Mouse (Mus musculus): Measurements from ENCODE around the gene Gm20503. TPM values are rescaled to one million over a fixed set of nuclear protein-coding genes. Genes with fewer than 3 reads are reported as not detected.

Gene Gm20503
- 1 to 10 TPM in 1 of 2 experiments, not detected in 1; 1.9 TPM for total RNA-seq (2021)
- long read RNA-seq, experiment 1, result 0 reads
- long read RNA-seq, experiment 2, partial matches to known transcripts, result 1 of 2 reads
- long read RNA-seq, experiment 2, other reads (novel, unspliced or antisense), result 1 of 2 reads

GRCm38 (mm10) chr4:59002948-59003805, at the start of gene Gm20503:
Gm20503 (plus strand) TSS chr4:59003210.
- H3K27ac ChIP-seq, result peak within 1 kb of the TSS; percentile 90
- H3K4me3 ChIP-seq, result peak within 1 kb of the TSS; percentile 93
- intact Hi-C loops (cut with DNase I), result loop anchor here (2.0 to 5.0 kb wide), 2 partner anchors 34 to 90 kb away; partner anchors contain the start of genes Ecpas and Gng10
- no peak for TF ChIP-seq CTCF (IDR thresholded peaks at IDR 0.05)
- DNase-seq (ENCODE audit: extremely low spot score in 1 of 2, low spot score in 2 of 2), result peak; percentile 93 to 94

GRCm38 (mm10) chr4:58961719-58962118, 41.3 kb upstream of the Gm20503 start:
- DNase-seq (ENCODE audit: extremely low spot score in 1 of 2, low spot score in 2 of 2), result no peak
- H3K4me3 ChIP-seq, result no peak overlapping the region
- intact Hi-C loops (cut with DNase I), result no loop called here
- no peak overlapping the region for H3K27ac ChIP-seq
- TF ChIP-seq CTCF (IDR thresholded peaks at IDR 0.05), result no peak

- DNase-seq (ENCODE audit: extremely low spot score in 1 of 2, low spot score in 2 of 2), result no peak
- intact Hi-C loops (cut with DNase I), result no loop called here
- Histone ChIP-seq H3K4me3 (no peak overlapping the region), H3K27ac (no peak overlapping the region)
- TF ChIP-seq CTCF (IDR thresholded peaks at IDR 0.05), result no peak
Measured at GRCm38 (mm10) chr4:58963271-58963670, 39.7 kb upstream of the Gm20503 start.

- no peak for DNase-seq (ENCODE audit: extremely low spot score in 1 of 2, low spot score in 2 of 2)
Measured at GRCm38 (mm10) chr4:58965136-58965535, 37.9 kb upstream of the Gm20503 start.

GRCm38 (mm10) chr4:58970678-58971077, 32.3 kb upstream of the Gm20503 start:
- no peak overlapping the region for H3K4me3 ChIP-seq
- no peak for DNase-seq (ENCODE audit: extremely low spot score in 1 of 2, low spot score in 2 of 2)
- intact Hi-C loops (cut with DNase I), result no loop called here
- no peak overlapping the region for H3K27ac ChIP-seq
- no peak for TF ChIP-seq CTCF (IDR thresholded peaks at IDR 0.05)

More at GRCm38 (mm10) chr4:58965136-58965535, 37.9 kb upstream of the Gm20503 start:
- TF ChIP-seq CTCF (IDR thresholded peaks at IDR 0.05), result no peak
- Histone ChIP-seq H3K27ac (no peak overlapping the region), H3K4me3 (no peak overlapping the region)
- intact Hi-C loops (cut with DNase I), result no loop called here

GRCm38 (mm10) chr4:58975711-58976110, 27.3 kb upstream of the Gm20503 start:
- no peak for DNase-seq (ENCODE audit: extremely low spot score in 1 of 2, low spot score in 2 of 2)
- H3K4me3 ChIP-seq, result no peak overlapping the region
- intact Hi-C loops (cut with DNase I), result no loop called here
- H3K27ac ChIP-seq, result no peak overlapping the region
- no peak for TF ChIP-seq CTCF (IDR thresholded peaks at IDR 0.05)

- H3K4me3 ChIP-seq, result no peak overlapping the region
- H3K27ac ChIP-seq, result no peak overlapping the region
- no peak for DNase-seq (ENCODE audit: extremely low spot score in 1 of 2, low spot score in 2 of 2)
- no peak for TF ChIP-seq CTCF (IDR thresholded peaks at IDR 0.05)
- intact Hi-C loops (cut with DNase I), result loop anchor here (10.0 kb wide), 1 partner anchor 353 kb away; no protein-coding TSS in a partner anchor
Measured at GRCm38 (mm10) chr4:58981421-58981820, 21.6 kb upstream of the Gm20503 start.

- Histone ChIP-seq H3K27ac (no peak overlapping the region), H3K4me3 (no peak overlapping the region)
- intact Hi-C loops (cut with DNase I), result loop anchor here (10.0 kb wide), 1 partner anchor 352 kb away; no protein-coding TSS in a partner anchor
- DNase-seq (ENCODE audit: extremely low spot score in 1 of 2, low spot score in 2 of 2), result no peak
- no peak for TF ChIP-seq CTCF (IDR thresholded peaks at IDR 0.05)
Measured at GRCm38 (mm10) chr4:58982806-58983205, 20.2 kb upstream of the Gm20503 start.

GRCm38 (mm10) chr4:58985157-58985648, 17.8 kb upstream of the Gm20503 start:
- peak; percentile 74 to 78 for DNase-seq (ENCODE audit: extremely low spot score in 1 of 2, low spot score in 2 of 2)
- H3K27ac ChIP-seq, result no peak overlapping the region
- intact Hi-C loops (cut with DNase I), result loop anchor here (1.0 to 10.0 kb wide), 3 partner anchors 14 to 350 kb away; no protein-coding TSS in a partner anchor
- no peak overlapping the region for H3K4me3 ChIP-seq
- peak; percentile 95 for TF ChIP-seq CTCF (IDR thresholded peaks at IDR 0.05)

- intact Hi-C loops (cut with DNase I), result loop anchor here (10.0 kb wide), 1 partner anchor 348 kb away; no protein-coding TSS in a partner anchor
- H3K4me3 ChIP-seq, result peak within 1 kb of the TSS; percentile 55
- DNase-seq (ENCODE audit: extremely low spot score in 1 of 2, low spot score in 2 of 2), result peak; percentile 75 to 81
- TF ChIP-seq CTCF (IDR thresholded peaks at IDR 0.05), result no peak
- H3K27ac ChIP-seq, result no peak within 1 kb of the TSS
Measured at GRCm38 (mm10) chr4:58986540-58987190, 16.3 kb upstream of the Gm20503 start, which contains the start of gene Ptgr1. Ptgr1 (minus strand) TSS chr4:58987119.

- TF ChIP-seq CTCF (IDR thresholded peaks at IDR 0.05), result no peak
- intact Hi-C loops (cut with DNase I), result loop anchor here (10.0 kb wide), 1 partner anchor 345 kb away; no protein-coding TSS in a partner anchor
- no peak for DNase-seq (ENCODE audit: extremely low spot score in 1 of 2, low spot score in 2 of 2)
- Histone ChIP-seq H3K27ac (no peak overlapping the region), H3K4me3 (no peak overlapping the region)
Measured at GRCm38 (mm10) chr4:58989303-58989898, 13.6 kb upstream of the Gm20503 start.
